11 mouse cellular contexts compared by ENCODE assay signal in the genomic region with DNA sequence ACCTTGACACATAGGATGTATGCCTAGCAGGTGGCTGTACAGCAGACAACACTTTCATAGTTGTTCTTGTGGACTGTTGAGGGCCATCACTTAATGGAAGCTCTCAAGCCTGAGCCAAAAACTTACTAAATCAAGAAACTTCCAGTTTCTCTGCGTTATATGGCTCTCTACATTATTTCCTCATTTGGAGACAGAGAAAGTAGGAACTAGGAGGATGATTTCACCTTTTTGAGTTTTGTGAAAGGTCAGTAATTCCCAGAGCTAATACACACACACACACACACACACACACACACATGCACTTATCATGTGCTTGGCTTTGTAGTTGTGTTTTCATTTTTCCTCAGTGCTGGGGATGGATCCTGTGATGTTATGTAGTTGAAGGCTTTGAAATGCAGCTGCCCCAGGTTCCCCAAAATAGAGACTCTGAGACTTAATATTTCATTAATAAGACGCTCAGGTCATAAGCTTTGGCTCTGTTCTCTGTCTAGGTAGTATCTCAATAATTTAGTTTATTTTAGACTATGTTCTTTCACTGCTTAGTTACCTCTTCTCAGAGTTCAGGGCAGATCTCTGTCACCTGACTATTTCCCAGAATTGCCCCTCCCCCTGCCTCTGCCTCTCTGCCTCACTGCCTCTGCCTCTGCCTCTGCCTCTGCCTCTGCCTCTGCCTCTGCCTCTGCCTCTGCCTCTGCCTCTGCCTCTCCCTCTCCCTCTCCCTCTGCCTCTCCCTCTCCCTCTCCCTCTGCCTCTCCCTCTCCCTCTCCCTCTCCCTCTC. TPM values are rescaled to one million over a fixed set of nuclear protein-coding genes. Genes with fewer than 3 reads are reported as not detected.
DNase-seq lines count a peak whose midpoint lies in the region; ATAC-seq lines count a peak whose summit lies in the region.
"Had no signal": no experiment of that assay in that cellular context is flagged by ENCODE, and none has a peak within 500 bp of the region (broad histone marks: within the 10 kb centered on the region; RNA-seq: fewer than 3 reads in every experiment).

No protein-coding gene starts in this region.

- H3K4me1 ChIP-seq in heart, embryonic 10.5 days, result peaks cover 7% of the 10 kb centered on the region
- H3K4me1 ChIP-seq in limb, embryonic 15.5 days, result peaks cover 9% of the 10 kb centered on the region
- peaks cover 9% of the 10 kb centered on the region for H3K4me1 ChIP-seq in limb, embryonic 10.5 days
- no peaks in the 10 kb centered on the region for H3K4me1 ChIP-seq in brown adipose tissue, adult 24 weeks (ENCODE audit: control insufficient read depth, insufficient read depth, insufficient read length, low read length)

- no peak overlapping the region for H3K4me2 ChIP-seq in limb, embryonic 15.5 days
- H3K4me2 ChIP-seq: hindbrain, embryonic 14.5 days; midbrain, embryonic 13.5 days had no signal

- H3K4me3 ChIP-seq in heart, embryonic 10.5 days, result no peak overlapping the region
- no peak overlapping the region for H3K4me3 ChIP-seq in limb, embryonic 15.5 days
- H3K4me3 ChIP-seq in limb, embryonic 10.5 days, result no peak overlapping the region
- no peak overlapping the region for H3K4me3 ChIP-seq in brown adipose tissue, adult 24 weeks (ENCODE audit: insufficient read depth, low read depth, low read length)
- H3K4me3 ChIP-seq: midbrain, embryonic 13.5 days had no signal

- H3K36me3 ChIP-seq in heart, embryonic 10.5 days, result no peaks in the 10 kb centered on the region
- no peaks in the 10 kb centered on the region for H3K36me3 ChIP-seq in limb, embryonic 15.5 days
- H3K36me3 ChIP-seq in limb, embryonic 10.5 days, result no peaks in the 10 kb centered on the region
- H3K36me3 ChIP-seq: midbrain, embryonic 13.5 days had no signal

- H3K9me3 ChIP-seq in heart, embryonic 10.5 days, result no peaks in the 10 kb centered on the region
- H3K9me3 ChIP-seq in limb, embryonic 15.5 days, result no peaks in the 10 kb centered on the region
- H3K9me3 ChIP-seq in limb, embryonic 10.5 days (replicated peaks), result no peaks in the 10 kb centered on the region
- H3K9me3 ChIP-seq: midbrain, embryonic 13.5 days had no signal

- DNase-seq in heart, embryonic 10.5 days (ENCODE audit: low spot score), result no peak
- DNase-seq in heart, postnatal 36 days, result no peak
- DNase-seq in limb, embryonic 10.5 days (ENCODE audit: low spot score), result no peak
- DNase-seq in ovary, postnatal 36 days (ENCODE audit: low spot score), result no peak
- DNase-seq: B cell, adult 2 months had no signal

- H3K27me3 ChIP-seq in heart, embryonic 10.5 days (ENCODE audit: insufficient read depth, poor library complexity, severe bottlenecking), result no peaks in the 10 kb centered on the region
- no peaks in the 10 kb centered on the region for H3K27me3 ChIP-seq in limb, embryonic 15.5 days
- H3K27me3 ChIP-seq in limb, embryonic 10.5 days (ENCODE audit: low read depth, poor library complexity, severe bottlenecking), result no peaks in the 10 kb centered on the region
- H3K27me3 ChIP-seq: midbrain, embryonic 13.5 days had no signal

- intact Hi-C loops in heart, postnatal 36 days (cut with DNase I), result loop anchor here (10.0 kb wide), 1 partner anchor 316 kb away; no protein-coding TSS in a partner anchor

- 85% methylated on average over 2 of the region's 2 CpGs for WGBS in heart, embryonic 10.5 days
- 83% methylated on average over 2 of the region's 2 CpGs for WGBS in limb, embryonic 15.5 days
- 90% methylated on average over 2 of the region's 2 CpGs for WGBS in limb, embryonic 10.5 days

- peak overlapping the region; percentile 82; the same call in 1 of the 2 replicates for H3K27ac ChIP-seq in heart, embryonic 10.5 days
- peak overlapping the region; percentile 72 for H3K27ac ChIP-seq in limb, embryonic 15.5 days
- H3K27ac ChIP-seq in limb, embryonic 10.5 days, result no peak overlapping the region
- H3K27ac ChIP-seq in brown adipose tissue, adult 24 weeks (replicated peaks; ENCODE audit: low read depth, low read length), result peak overlapping the region; percentile 79
- H3K27ac ChIP-seq: hindbrain, embryonic 14.5 days; midbrain, embryonic 13.5 days had no signal

- no peak overlapping the region for H3K9ac ChIP-seq in limb, embryonic 15.5 days
- H3K9ac ChIP-seq: hindbrain, embryonic 14.5 days; midbrain, embryonic 13.5 days had no signal

- ATAC-seq in limb, embryonic 15.5 days (ENCODE audit: insufficient number of reproducible peaks, low FRiP score, low TSS enrichment, low read depth), result no peak
- ATAC-seq in monocyte, adult 5-6 weeks (replicated peaks; ENCODE audit: insufficient number of reproducible peaks, low FRiP score, low TSS enrichment, poor library complexity, severe bottlenecking), result peak; percentile 68; the same call in 1 of the 2 replicates
- no peak for ATAC-seq in inflammation-experienced regulatory T-cells, adult 6 months
- ATAC-seq: midbrain, embryonic 13.5 days had no signal

RNA-seq across cellular contexts. Expression of a gene that starts 4.7 kb away (rescaled TPM):
- polyA plus RNA-seq in heart, embryonic 10.5 days (2016; fragmentation: Nextera tagmentation; extraction: Ambion mirVana), result 261 and 314 TPM in 2 replicates
- 100 to 1,000 TPM; 384 to 410 TPM for total RNA-seq in heart, postnatal 36 days (2021)
- polyA plus RNA-seq in limb, embryonic 15.5 days (2015; fragmentation: Nextera tagmentation; extraction: Ambion mirVana), result 269 TPM in 2 replicates
- polyA plus RNA-seq in limb, embryonic 10.5 days (2016; fragmentation: Nextera tagmentation; extraction: Ambion mirVana), result 126 and 154 TPM in 2 replicates
- 111 and 122 TPM in 2 replicates for polyA plus RNA-seq in brown adipose tissue, adult 24 weeks (2012; ENCODE audit: insufficient read depth, insufficient read length, missing spikeins)
- total RNA-seq in monocyte, adult 5-6 weeks (2017), result 769 to 823 TPM (median 817 TPM) in 3 replicates
- polyA plus RNA-seq in inflammation-experienced regulatory T-cells, adult 6 months (2017; shearing (Covaris generic)), result 100 to 1,000 TPM; 160 to 315 (median 162) TPM
